Mouse (Mus musculus): ENCODE results near the gene Magi2.

- TF ChIP-seq EP300 (IDR thresholded peaks at IDR 0.05; ENCODE audit: low read depth) (no peak), CTCF (IDR thresholded peaks at IDR 0.05; ENCODE audit: low read depth) (no peak)
Measured at GRCm38 (mm10) chr5:20582995-20583435, 1356.2 kb downstream of the Magi2 start.
